Mouse (Mus musculus) CH12F3 (cell line): ENCODE results near the gene Ajm1.
"Not testable (repeated sequence)": the region's sequence is repeated elsewhere in the genome, so short reads cannot be mapped to it uniquely, and the experiment has no call there.

Experiments used
- in situ Hi-C: fragments of 300-500 bp; cut with MboI; formaldehyde crosslinking; loops from 2 replicates; pipeline ENCODE4 v1.14.3; 2020; ENCODE audit warnings: low sequenced_read_pairs

The Ajm1 gene

DNA sequence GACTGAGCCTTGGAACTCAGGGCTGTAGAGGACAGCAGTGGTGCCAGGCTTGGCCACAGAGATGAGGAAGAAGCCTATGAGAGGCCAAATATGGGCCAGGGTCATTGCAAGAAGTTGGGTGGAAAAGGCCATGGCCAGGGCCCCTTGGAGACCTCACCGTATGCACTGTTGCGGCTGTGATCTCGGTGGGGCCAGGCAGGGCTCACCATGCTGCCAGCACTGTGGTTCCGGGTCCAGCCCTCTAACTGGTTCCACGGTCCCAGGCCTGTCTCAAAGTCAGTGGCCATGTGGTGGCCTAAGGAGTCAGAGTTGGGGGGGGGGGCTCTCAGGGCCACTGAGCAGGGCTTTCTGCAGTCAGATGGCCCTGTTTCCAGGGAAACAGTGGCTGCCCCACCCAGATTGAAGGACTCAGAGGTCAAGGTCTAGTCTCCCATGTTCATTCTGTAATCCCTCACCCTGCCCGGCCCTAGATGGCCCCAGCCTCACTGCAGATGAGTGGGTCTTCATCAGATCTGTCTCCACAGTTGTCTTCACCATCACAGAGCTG lies 13.0 kb downstream of the Ajm1 start:
- in situ Hi-C loops = no loop called here

DNA sequence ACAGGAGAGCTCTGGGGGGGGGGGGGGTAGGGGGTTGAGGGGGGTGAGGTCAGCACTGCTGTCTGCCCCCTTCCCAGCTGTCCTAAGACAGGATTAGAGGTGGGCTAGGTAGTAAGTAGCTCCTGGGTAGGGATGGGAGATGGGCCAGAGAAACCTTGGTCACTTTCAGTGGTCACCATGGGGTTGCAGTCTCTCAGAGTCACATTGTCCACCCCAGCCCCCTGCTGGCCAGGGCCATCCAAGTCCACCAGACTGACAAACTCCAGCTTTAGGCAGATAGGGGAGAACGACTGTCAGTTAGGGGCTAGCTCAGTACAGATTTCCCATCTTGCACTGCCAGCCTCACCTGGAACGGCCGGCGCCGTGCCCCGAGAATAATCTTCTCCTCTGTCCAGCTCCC lies 15.0 kb downstream of the Ajm1 start:
- in situ Hi-C loops = no loop called here

DNA sequence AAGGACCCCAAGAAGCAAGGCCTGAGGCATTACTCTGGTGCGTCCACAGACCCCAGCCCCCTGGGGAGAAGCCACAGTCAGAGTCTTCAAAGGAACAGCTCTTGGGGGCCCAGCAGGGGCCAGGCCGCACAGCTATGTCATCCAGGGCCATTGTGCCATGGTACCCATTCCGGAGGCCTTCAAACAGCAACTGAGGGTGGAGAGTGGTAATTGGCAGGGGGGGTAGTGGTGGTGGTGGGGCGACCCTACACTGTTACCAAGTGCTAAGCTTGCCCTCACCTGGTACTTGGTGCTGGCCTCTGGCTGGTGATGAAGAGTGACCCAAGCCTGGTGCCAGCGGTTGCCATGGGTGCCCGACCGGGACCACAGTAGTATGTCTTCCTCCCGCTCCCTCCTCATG lies 15.8 kb downstream of the Ajm1 start:
- in situ Hi-C loops = no loop called here

DNA sequence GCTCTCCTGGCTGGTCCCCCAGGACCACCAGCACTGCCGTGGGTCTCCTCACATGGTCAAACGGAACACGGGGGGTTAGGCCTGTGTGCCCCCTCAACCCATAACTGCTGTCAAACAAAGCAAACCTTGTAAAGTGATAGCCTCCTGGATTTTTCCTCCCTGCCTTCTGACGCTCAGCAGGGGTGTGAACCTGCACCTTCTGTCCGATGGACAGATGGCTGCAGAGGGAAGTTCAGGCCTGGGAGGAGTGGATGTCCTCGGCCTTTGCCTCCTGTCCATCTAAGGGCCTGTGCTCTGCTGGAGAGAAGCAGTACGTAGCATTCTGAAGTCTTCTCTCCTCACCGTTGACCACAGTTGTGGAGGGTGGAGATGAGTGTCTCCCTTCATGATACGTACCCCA lies 19.6 kb downstream of the Ajm1 start:
- in situ Hi-C loops = no loop called here

DNA sequence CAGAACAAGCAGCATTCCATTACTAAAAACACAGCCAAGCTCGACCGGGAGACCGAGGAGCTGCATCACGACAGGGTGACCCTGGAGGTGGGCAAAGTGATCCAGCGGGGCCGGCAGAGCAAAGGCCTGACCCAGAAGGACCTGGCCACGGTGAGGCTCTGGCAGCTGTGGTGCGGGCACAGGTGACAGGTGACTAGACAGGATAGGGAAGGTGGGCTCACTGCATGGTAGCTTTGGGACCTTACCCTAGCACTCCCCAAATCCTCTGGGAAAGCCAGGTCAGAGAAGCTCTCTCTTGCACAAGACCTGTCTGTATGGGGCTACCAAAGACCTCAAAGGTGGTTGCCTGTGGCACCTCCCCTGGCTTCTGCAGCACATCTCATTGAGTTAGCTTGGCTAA lies 21.0 kb downstream of the Ajm1 start:
- in situ Hi-C loops = no loop called here

DNA sequence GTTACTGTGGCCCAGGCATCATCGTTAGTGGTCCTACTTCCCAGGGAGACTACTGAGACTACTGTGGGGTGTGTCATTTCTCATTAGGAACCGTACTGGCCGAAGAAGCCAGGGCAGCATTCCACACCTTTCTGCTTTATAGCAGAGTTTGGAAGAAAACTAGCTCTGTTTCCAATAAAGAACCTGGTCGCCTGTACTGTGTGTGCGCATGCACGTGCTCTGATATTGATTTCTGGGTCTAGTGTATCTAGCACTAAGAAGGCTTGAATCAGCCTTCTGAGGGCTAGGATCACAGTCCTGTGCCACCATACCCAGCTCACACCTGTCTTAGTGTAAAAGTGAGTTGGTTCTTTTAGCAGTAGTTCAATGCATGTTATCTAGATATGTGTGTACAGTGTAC lies 22.8 kb downstream of the Ajm1 start:
- in situ Hi-C loops = no loop called here

DNA sequence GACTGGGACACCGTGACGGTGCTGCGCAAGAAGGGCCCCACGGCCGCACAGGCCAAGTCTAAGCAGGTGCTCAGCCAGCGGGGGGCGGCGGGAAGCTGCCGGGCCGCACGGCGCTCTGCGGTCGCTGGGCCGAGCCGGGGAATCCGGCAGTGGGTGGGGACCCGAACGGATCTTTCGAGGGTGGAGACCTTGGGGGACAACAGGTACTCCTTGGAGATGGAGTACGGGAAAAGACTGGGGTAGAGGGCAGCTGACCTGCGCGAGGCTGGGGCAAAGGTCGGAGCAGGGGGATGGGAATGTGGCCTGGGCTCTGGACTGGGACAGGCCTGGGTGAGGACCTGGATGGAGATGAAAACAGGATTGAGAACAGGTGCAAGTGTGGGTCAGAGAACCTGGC lies 23.6 kb downstream of the Ajm1 start:
- in situ Hi-C loops = no loop called here

DNA sequence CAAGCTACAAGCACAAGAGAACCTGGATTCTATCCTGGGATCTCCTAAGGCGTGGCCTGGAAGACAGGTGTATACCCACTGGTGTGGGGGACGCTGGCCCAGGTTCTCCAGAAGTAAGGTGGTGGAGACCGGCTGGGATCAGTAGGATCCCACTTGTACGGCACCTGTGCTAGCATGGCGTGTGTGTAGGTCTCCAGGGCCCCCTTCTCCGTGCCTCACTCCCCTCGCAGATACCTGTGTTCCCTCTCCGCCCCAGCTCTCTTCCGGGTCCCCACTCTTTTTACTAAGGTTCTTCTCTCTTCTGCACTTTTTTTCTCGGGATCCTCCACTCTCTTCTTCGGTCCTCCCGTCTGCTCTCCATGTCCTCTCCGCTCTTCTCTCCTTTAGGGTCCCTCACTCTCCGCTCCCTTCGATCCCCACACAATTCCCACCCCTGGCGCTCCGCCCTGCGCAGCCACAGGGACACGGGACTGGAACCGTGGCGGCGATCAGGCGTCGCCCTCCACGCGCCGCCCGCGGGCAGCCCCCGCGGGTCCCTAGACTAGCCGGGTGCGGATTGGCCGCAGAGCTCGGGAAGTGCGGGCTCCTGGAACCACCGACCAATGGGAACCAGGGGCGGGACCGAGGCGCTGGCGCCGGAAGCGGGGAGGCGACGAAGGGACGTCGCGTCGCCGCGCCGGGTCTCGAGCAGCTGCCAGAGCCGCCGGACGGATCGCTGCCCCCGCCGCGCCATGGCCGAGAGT lies 24.2 kb downstream of the Ajm1 start, which contains the start of gene Edf1:
TSS of gene Edf1 (plus strand) at position 627 of the 743 bp plus-strand sequence.
- in situ Hi-C loops = no loop called here

DNA sequence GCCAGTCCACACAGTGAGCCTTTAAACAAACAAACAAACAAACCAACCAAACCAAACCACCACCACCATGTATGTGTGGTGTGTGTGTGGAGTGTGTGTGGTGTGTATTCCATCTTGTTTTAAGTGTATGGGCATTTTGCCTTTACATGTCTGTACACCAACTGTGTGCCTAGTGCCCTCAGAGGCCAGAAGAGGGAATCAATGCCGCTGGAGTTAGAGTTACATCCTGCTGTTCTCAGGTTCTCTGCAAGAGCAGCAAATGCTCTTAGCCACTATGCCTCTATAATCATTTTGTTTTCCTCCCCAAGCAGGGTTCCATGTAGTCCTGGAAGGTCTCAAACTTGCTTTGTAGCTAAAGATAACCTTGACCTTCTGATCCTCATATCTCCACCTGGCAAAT lies 25.3 kb downstream of the Ajm1 start:
- in situ Hi-C loops = no loop called here

DNA sequence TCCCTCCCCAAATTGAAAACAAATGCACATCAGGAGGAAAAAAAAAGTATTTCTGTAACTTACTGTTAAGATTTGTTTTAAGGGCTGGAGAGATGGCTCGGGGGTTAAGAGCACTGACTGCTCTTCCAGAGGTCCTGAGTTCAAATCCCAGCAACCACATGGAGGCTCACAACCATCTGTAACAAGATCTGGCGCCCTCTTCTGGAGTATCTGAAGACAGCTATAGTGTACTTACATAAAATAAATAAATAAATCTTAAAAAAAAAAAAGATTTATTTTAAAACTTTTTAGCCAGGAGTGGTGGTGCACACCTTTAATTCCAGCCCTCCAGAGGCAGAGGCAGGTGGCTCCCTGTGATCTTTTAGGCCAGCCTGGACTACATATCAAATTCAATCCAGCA lies 26.1 kb downstream of the Ajm1 start:
- in situ Hi-C loops = not testable (repeated sequence)

DNA sequence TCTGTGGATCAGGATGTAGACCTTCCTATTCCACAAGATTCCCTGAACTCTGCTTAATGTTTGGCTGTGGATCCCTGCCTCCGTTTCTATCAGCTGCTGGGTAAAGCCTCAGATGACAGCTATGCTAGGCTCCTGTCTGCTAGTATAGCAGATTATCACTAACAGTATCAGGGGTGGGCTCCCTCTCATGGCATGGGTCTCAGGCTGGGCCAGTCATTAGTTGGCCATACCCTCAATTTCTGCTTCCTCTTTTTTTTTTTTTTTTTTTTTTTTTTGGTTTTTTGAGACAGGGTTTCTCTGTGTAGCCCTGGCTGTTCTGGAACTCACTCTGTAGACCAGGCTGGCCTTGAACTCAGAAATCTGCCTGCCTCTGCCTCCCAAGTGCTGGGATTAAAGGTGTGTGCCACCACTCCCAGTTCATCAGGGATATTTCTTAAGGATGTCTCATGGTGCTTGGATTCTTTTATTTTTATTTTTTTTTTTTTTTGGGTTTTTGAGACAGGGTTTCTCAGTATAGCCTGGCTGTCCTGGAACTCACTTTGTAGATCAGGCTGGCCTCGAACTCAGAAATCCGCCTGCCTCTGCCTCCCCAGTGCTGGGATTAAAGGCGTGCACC lies 28.3 kb downstream of the Ajm1 start:
- in situ Hi-C loops = not testable (repeated sequence)

DNA sequence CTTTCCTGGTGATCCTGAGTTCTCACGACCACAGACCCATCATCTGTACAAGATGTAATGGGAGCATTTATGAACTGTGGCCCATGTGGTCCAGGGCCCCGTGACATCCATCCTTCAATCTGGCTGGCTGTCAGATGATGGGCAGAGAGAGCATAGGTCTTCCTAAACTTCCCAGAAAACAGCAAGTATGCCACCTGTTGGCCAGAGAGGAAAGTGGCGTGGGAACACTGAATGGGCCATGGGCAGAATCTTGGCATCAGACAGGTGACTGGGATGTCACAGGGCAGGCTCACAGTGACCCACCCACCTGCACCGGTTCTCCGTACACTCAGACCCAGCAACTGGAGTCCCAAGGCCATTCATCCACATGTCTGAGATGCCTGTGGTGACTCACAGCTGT lies 30.4 kb downstream of the Ajm1 start:
- in situ Hi-C loops = no loop called here

DNA sequence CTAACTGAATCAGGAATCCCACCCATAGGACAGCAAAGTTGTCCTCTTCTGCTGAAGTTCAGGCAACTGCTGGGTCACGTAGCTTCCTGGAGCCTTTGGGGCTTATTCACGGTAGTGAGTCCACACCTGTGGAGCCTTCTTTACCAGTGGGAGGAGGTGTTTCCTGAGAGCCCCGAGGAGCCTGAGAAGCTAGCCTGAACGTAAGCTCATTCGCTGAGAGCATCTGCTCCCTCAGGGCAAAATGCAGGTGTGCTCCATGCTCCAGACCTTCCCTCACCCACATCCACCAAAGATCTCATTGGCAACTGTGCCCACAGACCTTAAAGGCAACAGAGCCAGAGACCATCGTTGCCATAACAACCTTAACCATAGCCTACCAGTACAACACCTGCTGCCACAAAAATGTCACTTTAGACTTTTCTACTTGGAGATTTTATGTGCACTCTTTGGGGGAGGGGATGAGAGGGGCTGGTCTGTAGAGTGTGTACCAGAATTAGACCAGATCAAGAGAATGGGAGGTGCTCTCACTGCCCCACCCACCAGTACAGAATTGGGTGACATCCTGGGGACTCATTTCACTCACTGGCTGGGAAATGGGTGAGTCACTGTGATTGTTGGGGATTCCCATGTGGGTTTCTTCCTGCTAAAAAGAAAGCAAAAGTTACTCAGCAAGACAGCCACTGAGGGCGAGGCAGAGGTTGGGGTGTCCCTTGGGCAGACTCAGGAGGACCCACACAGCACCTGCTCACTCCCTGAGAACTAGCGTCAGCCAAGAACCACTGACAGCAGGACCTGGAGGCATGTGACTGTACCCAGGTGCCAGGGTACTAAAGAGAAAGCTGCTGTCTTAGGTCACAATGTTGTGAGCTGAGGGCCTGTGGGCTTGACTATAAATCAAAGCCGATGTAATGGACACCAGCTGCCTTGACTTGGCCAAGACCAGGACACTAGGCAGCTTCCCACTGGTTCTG lies 32.3 kb downstream of the Ajm1 start:
- in situ Hi-C loops = no loop called here

DNA sequence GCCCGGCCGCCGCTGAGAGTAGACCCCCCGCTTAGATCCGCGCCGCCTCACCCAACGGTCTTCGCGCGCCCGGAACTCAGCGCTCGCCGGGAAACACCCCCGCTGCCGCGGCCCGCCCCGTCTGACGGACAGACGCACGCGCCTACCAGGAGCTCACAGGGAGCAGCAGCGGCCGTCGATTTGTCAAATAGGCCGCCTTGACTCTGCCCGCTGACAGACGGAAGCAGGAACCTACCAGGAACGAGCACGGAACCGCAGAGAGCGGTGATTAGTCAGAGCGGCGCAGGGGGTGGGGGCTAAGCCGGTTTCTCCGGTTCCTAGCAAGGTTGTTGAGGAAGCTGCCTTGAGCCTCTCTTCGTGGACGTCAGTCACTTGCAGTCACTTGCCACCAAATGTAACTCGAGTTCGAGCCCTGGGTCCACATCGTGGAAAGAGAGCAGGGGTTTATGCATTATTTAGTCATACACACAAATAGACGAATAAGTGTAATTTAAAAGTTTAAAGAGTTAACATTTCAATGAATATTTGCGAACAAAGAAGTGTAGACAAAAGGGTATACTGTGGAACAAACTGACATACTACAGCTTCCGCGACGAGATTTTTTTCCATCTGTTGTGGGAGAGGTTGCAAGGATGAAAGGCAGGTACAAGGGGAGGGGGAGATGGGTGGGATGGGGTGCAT lies 34.6 kb downstream of the Ajm1 start, which contains the start of gene Traf2:
TSS of gene Traf2 (minus strand) at position 130 of the 681 bp plus-strand sequence.
- in situ Hi-C loops = no loop called here

DNA sequence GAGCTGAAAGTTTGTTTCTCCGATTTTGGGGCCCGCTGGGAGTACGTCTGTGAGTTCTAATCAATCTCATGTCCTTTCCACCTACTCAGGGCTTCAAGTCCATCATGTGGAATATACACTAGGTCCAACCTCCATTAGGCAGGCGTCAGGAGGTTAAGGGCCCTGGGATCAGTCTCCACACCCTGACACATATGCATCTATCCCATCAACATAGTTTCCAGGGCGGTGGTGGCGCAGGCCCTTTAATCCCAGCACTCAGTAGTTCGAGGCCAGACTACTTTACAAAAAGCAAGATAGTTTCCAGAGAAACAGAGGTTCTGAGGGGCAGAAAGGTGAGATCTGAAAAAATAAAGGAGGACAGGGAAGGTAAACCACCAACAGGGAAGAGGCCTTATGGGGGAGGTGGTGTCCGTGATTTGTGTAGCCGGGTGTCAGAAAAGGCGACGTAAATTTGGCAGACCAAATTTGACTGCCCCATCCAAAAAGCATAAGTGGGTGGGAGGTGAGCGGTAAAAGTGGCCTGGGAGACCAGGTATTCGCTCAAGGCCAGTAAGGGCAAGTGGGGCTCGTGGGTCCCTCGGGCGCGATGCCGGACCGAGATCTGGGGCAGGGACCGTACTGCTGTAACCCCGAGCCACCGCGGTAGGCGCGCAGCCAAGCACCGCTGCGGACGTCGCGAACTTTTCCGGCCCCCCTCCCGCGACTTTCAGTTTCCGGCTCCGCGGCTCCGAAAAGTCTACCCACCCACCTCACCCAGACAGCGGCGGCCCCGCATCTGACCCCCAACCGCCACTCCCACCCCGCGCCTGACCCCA lies 35.4 kb downstream of the Ajm1 start:
- in situ Hi-C loops = no loop called here

DNA sequence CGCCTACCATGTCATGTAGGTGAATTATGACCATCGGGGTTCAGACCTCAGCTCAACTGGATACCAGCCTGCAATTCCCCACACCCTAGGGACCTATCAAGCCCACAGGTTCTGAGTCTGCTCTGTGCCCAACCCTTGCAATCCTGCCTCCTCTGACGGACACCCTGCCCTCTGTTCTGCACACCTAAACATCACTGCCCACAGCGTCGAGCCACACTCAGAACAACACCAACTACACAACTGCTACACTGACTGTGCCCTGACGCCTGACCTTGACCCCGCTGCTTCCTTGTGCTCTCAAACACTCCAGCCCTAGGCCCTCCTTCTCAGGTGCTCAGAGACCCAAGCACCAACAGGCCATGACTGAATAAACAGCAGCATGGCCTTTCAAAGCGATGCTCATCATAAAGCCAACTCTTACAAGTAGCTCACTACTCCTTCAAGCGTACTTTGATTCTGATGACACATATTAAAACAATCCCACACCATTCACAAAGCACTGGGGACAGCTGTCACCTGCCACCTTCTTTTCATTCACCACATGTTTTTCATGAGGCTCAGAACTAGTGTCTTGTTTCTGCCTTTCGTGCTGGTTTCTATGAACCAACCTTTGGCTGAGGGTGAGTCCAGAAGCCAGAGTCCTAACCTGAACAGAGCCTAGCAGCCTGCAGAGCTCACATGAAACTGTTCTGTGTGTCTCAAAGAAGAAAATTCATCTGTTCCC lies 39.8 kb downstream of the Ajm1 start:
- in situ Hi-C loops = no loop called here

DNA sequence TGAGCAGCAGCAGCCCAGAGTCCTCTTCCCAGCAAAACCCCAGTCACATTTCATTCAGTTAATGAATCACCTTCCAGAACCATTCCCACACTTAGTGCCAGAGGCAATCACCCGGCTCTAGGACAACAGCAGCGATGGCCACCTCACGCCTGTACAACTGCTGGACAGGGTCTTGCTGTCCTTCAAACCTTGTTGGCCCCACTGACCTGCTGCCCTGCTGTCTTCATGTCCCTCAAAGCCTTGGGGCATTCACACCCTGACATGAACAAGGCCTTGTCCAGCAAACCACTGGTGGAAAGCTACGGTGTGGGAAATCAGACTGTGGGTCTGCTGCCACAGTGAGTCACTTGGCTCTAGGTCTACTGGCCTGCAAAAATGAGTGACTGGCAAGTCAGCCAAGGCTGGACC lies 41.0 kb downstream of the Ajm1 start:
- in situ Hi-C loops = no loop called here

DNA sequence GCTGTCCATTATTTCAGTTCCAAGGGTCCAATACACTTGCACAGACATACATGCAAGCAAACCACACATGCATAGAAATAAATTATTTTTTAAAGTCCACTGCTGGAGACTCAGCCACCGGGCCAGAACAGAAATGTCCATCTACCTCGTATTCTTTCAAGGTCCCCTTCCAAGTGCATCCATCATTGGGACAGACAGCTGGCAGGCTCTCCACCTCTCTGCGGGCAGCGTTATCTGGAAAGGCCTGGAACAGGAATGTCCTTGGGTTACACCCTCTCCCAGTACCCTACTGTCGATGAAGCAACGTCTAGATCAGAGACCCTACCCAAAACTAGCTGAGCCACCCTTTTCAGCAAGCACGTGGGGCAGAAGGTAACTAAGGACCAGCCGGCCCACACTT lies 45.0 kb downstream of the Ajm1 start:
- in situ Hi-C loops = no loop called here

DNA sequence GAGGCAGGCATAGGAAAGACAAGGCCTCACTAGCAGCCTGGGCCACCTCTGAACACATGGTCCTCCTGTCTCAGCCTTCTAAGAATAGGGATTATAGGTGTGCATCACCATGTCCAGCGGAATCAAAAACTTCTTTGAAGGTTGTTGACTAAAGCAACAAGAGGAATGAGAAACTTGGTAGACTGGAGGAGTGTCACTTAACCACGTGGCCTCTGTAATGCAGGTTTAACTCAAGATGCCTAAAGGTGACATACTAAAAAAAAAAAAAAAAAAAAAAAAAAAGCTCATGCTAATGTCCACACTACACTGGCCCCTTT lies 46.7 kb downstream of the Ajm1 start:
- in situ Hi-C loops = no loop called here
